Mouse (Mus musculus): Measurements from ENCODE around the gene Aldh9a1. TPM values are rescaled to one million over a fixed set of nuclear protein-coding genes. Genes with fewer than 3 reads are reported as not detected.
A peak's percentile ranks its signal among the peaks of the same experiment; 100 is the strongest.
"Not testable (repeated sequence)": the region's sequence is repeated elsewhere in the genome, so short reads cannot be mapped to it uniquely, and the experiment has no call there.

Gene Aldh9a1
- total RNA-seq, 2 experiments from 2014 or later: 15.3 to 17.7 TPM

DNA sequence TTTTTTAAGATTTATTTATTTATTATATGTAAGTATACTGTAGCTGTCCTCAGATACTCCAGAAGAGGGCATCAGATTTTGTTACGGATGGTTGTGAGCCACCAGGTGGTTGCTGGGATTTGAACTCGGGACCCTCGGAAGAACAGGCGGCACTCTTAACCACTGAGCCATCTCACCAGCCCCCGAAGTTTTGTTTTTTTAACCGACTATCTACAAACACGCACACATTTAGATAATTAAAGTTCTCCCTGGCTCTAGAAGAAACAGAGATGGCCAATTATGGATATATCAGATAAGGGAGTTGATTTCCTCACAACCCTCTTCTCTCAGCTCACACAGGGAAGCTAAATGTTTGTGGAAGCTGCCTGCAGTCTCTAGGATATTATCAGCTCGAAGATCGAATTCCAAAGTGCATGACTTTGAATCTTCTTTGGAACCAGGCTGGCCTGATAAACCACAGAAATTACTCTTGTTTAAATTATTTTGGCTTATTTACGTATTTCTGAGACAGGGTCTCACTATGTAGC is 3.7 kb upstream of the Aldh9a1 start:
- intact Hi-C loops (cut with DNase I); DNase-seq (ENCODE audit: low spot score in 2 of 2): not testable (repeated sequence)

DNA sequence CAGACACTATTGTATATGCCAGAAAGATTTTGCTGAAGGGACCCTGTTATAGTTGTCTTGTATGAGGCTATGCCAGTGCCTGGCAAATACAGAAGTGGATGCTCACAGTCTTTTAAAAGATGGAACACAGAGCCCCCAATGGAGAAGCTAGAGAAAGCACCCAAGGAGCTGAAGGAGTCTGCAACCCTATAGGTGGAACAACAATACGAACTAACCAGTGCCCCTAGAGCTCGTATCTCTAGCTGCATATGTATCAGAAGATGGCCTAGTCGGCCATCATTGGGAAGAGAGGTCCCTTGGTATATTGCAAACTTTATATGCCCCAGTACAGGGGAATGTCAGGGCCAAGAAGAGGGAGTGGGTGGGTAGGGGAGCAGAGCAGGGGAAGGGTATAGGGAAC is 585 bp upstream of the Aldh9a1 start:
- intact Hi-C loops (cut with DNase I); DNase-seq (ENCODE audit: low spot score in 2 of 2): not testable (repeated sequence)

DNA sequence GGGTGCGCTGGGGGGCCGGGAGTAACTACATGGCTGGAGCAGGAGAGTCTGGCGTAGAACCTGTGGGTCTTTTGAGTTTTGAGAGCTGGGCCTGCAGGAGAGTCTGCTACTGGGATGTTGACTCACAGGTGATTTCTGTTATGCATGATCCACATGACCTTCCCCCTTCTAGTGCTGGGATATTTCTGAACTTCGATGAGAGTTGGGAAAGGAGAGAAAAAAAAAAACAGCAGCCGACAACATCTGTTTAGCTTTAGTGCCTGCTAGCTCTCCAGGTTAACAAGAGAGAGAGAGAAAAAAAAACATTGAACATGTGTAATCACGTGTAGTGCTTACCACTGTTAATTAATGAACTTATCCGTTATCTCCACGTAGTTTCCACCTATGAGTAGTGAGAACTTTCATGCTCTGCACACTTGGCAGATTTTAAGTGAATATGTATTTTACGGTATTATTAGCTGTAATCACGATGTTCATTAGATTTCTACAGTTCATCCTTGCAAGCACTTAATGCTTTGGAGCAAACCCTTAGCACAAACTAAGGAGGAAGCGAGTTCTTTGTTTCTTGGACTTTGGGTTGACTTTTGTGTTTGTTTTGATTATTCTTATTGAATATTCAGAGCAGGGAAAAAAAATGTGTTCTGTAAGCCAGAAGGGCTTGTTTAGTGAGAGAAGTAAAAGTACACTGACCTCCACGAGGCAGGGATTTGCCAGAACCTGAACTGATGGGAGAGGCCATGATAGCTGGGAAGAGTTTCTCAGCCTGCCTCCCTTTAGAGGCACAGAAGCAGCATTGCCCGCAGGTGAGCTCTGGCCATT is 1.0 kb downstream of the Aldh9a1 start:
- no peak for DNase-seq (ENCODE audit: low spot score in 2 of 2)
- intact Hi-C loops (cut with DNase I): no loop called here

GRCm38 (mm10) chr1:167352403-167352802 is 2.6 kb downstream of the Aldh9a1 start:
- intact Hi-C loops (cut with DNase I): no loop called here
- DNase-seq (ENCODE audit: low spot score in 2 of 2): no peak

DNA sequence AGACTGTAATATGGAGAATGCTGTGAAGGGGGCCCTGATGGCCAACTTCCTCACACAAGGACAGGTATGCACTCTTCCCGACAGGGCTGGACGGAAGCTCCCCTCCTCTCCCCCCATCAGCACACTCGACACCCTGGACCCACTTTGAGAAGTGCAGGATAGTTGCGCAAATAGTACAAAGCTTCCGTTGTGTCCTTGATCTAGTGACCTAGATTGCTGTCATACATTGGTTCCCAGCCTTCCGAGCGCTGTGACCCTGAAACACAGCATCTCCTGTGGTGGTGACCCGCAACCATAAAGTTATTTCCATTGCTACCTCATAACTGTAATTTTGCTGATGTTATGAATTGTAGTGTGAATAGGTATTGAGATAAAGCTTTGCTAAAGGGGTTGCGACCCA is 7.6 kb downstream of the Aldh9a1 start:
- DNase-seq (ENCODE audit: low spot score in 2 of 2): no peak
- intact Hi-C loops (cut with DNase I): no loop called here

GRCm38 (mm10) chr1:167358731-167359130 is 8.9 kb downstream of the Aldh9a1 start:
- no peak for DNase-seq (ENCODE audit: low spot score in 2 of 2)
- intact Hi-C loops (cut with DNase I): no loop called here

GRCm38 (mm10) chr1:167360268-167360667 is 10.5 kb downstream of the Aldh9a1 start:
- no peak for DNase-seq (ENCODE audit: low spot score in 2 of 2)

GRCm38 (mm10) chr1:167362819-167363218 is 13.0 kb downstream of the Aldh9a1 start:
- intact Hi-C loops (cut with DNase I): no loop called here
- no peak for DNase-seq (ENCODE audit: low spot score in 2 of 2)

More at GRCm38 (mm10) chr1:167360268-167360667, 10.5 kb downstream of the Aldh9a1 start:
- intact Hi-C loops (cut with DNase I): no loop called here

DNA sequence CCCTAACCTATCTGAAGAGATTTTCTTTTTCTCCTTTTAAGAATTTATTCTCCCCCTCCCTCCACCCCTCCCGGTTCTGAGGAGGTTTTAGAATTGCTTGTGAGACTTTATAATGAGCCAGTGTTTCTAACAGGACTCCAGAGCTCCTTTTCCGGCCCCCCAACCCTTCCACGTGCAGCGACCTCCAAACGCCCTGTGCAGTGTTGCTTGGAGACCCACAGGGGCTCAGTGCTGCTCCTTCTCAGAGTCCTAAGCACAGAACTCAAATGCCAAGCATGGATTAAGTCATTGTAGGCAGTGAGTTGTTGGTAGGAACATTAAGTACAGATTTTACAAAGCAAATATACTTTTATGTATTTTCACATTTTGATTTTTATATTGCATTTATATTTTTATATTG is 13.5 kb downstream of the Aldh9a1 start:
- intact Hi-C loops (cut with DNase I): no loop called here
- DNase-seq (ENCODE audit: low spot score in 2 of 2): no peak

GRCm38 (mm10) chr1:167365808-167366207 is 16.0 kb downstream of the Aldh9a1 start:
- intact Hi-C loops (cut with DNase I): no loop called here
- DNase-seq (ENCODE audit: low spot score in 2 of 2): no peak

DNA sequence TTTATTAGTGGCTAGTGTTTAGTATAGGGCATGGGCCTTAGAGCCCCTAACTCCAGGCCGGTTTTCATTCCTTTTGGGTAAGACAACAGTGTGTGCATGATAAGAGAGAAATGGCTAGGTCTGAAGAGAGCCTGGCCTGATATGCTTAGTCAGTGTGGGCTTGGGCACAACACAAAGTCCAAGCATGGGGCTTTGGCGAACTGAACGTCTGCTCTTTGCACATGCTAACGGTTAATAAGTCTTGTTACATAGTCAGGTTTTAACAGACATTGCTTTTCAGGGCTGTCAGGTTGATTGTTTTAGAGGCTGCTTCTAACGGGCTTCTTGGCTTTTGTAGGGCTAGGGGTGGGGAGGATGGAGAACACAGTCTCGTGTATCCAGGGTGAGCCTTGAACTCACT is 16.8 kb downstream of the Aldh9a1 start:
- DNase-seq (ENCODE audit: low spot score in 2 of 2): no peak
- intact Hi-C loops (cut with DNase I): no loop called here

DNA sequence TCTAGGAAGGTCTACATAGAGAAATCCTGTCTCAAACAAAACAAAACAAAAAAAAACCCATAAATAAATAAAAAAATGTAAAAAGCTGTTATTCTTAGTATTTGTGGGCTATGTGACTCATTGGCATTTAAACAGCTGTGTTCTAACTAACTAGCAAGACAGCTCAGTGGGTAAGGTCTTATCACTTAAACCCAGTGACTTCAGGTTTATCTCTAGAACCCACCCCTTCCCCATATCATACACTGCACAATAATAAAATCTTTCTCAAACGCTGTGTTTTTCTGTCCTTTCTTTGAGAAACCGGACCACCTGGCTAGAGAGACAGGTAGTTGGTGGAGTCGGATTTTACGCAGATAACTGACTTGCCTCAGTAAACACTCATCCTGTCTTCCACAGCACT is 18.2 kb downstream of the Aldh9a1 start:
- no peak for DNase-seq (ENCODE audit: low spot score in 2 of 2)
- intact Hi-C loops (cut with DNase I): no loop called here

DNA sequence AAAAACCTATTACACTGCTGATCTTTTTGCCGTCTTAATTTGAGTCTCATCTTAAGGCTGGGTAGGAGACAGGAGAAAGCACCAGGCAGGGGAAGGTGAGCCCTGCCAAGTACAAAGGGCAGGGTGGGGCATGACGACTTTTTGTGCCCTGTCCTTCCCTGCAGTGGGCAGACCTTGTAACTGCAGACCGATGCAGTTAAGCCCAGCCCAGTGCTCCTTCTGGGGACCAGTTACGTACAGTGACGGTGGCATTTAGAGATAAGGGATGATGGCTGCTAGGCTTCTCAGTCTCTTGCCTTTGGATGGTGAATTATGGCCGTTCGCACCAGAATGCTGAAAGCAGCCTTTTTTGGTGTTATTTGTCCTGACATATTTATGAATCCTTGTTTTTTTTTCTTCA is 18.7 kb downstream of the Aldh9a1 start:
- intact Hi-C loops (cut with DNase I): no loop called here
- DNase-seq (ENCODE audit: low spot score in 2 of 2): no peak

DNA sequence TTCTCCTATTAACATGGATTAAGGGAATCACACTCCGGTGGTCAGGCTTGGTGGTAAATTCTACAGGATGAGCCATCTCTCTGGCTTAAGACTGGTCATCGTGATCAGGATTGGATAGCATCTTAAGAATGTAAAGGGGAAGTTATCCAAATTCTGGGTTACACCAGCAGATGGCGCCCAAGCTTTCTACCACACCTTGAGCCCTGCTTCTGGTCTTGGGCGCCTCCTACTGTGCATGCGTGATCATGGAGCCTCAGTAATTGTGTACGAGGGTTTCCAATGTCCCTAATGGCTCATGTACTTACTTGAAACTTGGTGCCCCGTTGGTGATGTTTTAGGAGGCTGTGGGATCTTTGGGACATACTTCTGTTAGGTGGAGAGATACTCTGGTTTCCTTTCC is 20.1 kb downstream of the Aldh9a1 start:
- peak; percentile 88 to 94 for DNase-seq (ENCODE audit: low spot score in 2 of 2)
- intact Hi-C loops (cut with DNase I): no loop called here

- intact Hi-C loops (cut with DNase I): no loop called here
- no peak for DNase-seq (ENCODE audit: low spot score in 2 of 2)
These were observed 22.9 kb downstream of the Aldh9a1 start for GRCm38 (mm10) chr1:167372739-167373138.

GRCm38 (mm10) chr1:167374003-167374784 is 24.4 kb downstream of the Aldh9a1 start:
- intact Hi-C loops (cut with DNase I): no loop called here
- no peak for DNase-seq (ENCODE audit: low spot score in 2 of 2)

GRCm38 (mm10) chr1:167374942-167375341 is 25.2 kb downstream of the Aldh9a1 start:
- DNase-seq (ENCODE audit: low spot score in 2 of 2): no peak
- intact Hi-C loops (cut with DNase I): no loop called here

GRCm38 (mm10) chr1:167378019-167378418 is 28.2 kb downstream of the Aldh9a1 start:
- no peak for DNase-seq (ENCODE audit: low spot score in 2 of 2)
- intact Hi-C loops (cut with DNase I): no loop called here

- intact Hi-C loops (cut with DNase I): no loop called here
- no peak for DNase-seq (ENCODE audit: low spot score in 2 of 2)
These were observed 30.0 kb downstream of the Aldh9a1 start for GRCm38 (mm10) chr1:167379751-167380150.

DNA sequence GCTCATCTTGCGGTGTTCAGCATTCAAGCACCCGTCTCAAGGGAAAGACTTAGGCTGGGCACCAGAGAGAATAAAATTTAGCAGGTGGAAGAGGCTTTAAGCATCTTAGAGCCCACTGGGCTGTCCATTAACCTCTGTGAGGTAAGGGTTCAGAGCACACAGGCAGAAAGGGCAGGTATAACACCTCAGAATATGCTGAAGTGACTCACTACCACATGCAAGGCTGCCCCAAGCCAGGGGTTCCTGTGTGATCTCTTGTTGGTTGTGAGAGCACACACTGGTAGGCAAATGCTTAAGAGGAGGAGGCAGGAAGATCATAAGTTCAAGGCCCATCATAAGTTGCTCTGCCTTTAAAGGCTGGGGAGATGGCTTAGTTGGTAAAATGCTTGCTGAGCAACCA is 30.4 kb downstream of the Aldh9a1 start:
- DNase-seq (ENCODE audit: low spot score in 2 of 2): no peak
- intact Hi-C loops (cut with DNase I): no loop called here

Data from left cerebral cortex, postnatal 14 days (tissue).